Mouse (Mus musculus): ENCODE data around the gene Stat2.

GRCm38 (mm10) chr10:128310902-128311301, 40.5 kb downstream of the Stat2 start:
- no peak for TF ChIP-seq MAX (IDR thresholded peaks at IDR 0.05; ENCODE audit: low read depth)
- TF ChIP-seq TCF12 (IDR thresholded peaks at IDR 0.05; ENCODE audit: insufficient read depth, poor library complexity, severe bottlenecking), result no peak
- no peak for TF ChIP-seq E2F4 (IDR thresholded peaks at IDR 0.05; ENCODE audit: insufficient read depth)
- no peak for TF ChIP-seq POLR2A (IDR thresholded peaks at IDR 0.05; ENCODE audit: insufficient read length, low read depth)
- TF ChIP-seq MYOG (IDR thresholded peaks at IDR 0.05; ENCODE audit: control insufficient read depth in 1 of 3, insufficient read depth in 1 of 3, insufficient read length in 2 of 3, low read depth in 2 of 3), result no peak
- TF ChIP-seq TCF3 (IDR thresholded peaks at IDR 0.05; ENCODE audit: insufficient read length, low read depth), result no peak
- TF ChIP-seq USF1 (IDR thresholded peaks at IDR 0.05; ENCODE audit: low read depth), result no peak
- TF ChIP-seq POLR2AphosphoS2 (IDR thresholded peaks at IDR 0.05; ENCODE audit: insufficient read length, low read depth), result no peak
- no peak for TF ChIP-seq MYOD1 (IDR thresholded peaks at IDR 0.05; ENCODE audit: control insufficient read depth in 1 of 3, insufficient read length in 2 of 3, low read depth in 2 of 3)

Data from myocyte (in vitro differentiated cells).